Comparison of ENCODE assay signal across 19 mouse cellular contexts in the genomic region with DNA sequence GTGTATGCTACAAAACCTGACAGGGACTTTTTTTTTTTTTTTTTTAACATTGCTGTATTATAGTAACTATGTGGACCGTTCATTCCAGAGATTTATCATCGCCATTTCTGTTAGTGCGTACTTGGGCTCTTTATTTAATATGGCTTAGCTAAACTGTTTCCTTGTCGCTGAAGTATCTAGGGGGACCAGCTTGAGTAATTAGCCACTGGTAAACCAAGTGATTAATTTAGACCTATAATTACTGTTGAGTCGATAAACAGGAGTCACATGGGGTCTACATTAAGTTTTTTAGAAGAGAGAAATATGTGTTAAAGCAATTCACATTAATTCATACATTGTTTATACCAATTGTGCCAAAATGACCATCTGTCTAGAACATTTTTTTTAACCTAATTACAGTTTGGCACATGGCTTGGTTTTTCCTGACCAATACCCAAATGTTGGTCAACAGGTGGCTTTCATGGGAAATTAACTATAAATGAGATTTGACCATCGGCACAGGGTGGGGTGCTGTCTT.
"Had no signal": no experiment of that assay in that cellular context is flagged by ENCODE, and none has a peak within 500 bp of the region (broad histone marks: within the 10 kb centered on the region; RNA-seq: fewer than 3 reads in every experiment).

No protein-coding gene starts in this region.

- H3K4me3 ChIP-seq: kidney, embryonic 15.5 days; left cerebral cortex, adult 2 months; liver, embryonic 13.5 days; midbrain, embryonic 15.5 days; myocyte had no signal

- DNase-seq: kidney, adult 8-10 months; kidney, postnatal 10 days; kidney, postnatal 36 days; layer of hippocampus, postnatal 36 days; liver, embryonic 13.5 days; lung, adult 2 months; lung, postnatal 14 days; lung, postnatal 4 days; right cerebral cortex, postnatal 14 days; right cerebral cortex, postnatal 4 days; thymus, adult 2 months; thymus, postnatal 14 days; thymus, postnatal 4 days had no signal

- H3K4me2 ChIP-seq: kidney, embryonic 15.5 days; liver, embryonic 13.5 days; midbrain, embryonic 11.5 days; midbrain, embryonic 15.5 days had no signal

- H3K9me3 ChIP-seq: kidney, embryonic 15.5 days; liver, embryonic 13.5 days; midbrain, embryonic 15.5 days had no signal

- H3K4me1 ChIP-seq: kidney, embryonic 15.5 days; liver, embryonic 13.5 days; midbrain, embryonic 15.5 days had no signal

- H3K27me3 ChIP-seq: kidney, embryonic 15.5 days; liver, embryonic 13.5 days; midbrain, embryonic 15.5 days had no signal

- H3K36me3 ChIP-seq: kidney, embryonic 15.5 days; liver, embryonic 13.5 days; midbrain, embryonic 15.5 days had no signal

- H3K27ac ChIP-seq: kidney, embryonic 15.5 days; left cerebral cortex, adult 2 months; liver, embryonic 13.5 days; midbrain, embryonic 15.5 days; stomach, postnatal 0 days had no signal

- ATAC-seq: midbrain, embryonic 15.5 days had no signal

- H3K9ac ChIP-seq: kidney, embryonic 15.5 days; liver, embryonic 13.5 days; midbrain, embryonic 15.5 days had no signal
